Mouse (Mus musculus): Measurements from ENCODE around the gene Dag1.

GRCm38 (mm10) chr9:108248957-108249356, 14.8 kb downstream of the Dag1 start:
- no peak for TF ChIP-seq EP300 (IDR thresholded peaks at IDR 0.05; ENCODE audit: insufficient read depth, low read depth, low read length)
- no peak for TF ChIP-seq CTCF (IDR thresholded peaks at IDR 0.05; ENCODE audit: low read depth, low read length)
- no peak for TF ChIP-seq POLR2A (IDR thresholded peaks at IDR 0.05; ENCODE audit: insufficient read depth, low read length)
